ENCODE assay signal across 9 mouse cellular contexts in genomic region chr10:66913187-66913586, GRCm38 (mm10).
DNase-seq lines count a peak whose midpoint lies in the region; ATAC-seq and TF ChIP-seq lines count a peak whose summit lies in the region.
"Had no signal": no experiment of that assay in that cellular context is flagged by ENCODE, and none has a peak within 500 bp of the region (broad histone marks: within the 10 kb centered on the region; RNA-seq: fewer than 3 reads in every experiment).

No protein-coding gene starts in this region.

- DNase-seq in hindbrain, embryonic 10.5 days (ENCODE audit: low spot score) = no peak
- DNase-seq in lung, postnatal 10 days = no peak
- DNase-seq in forebrain, embryonic 11.5 days (ENCODE audit: low spot score) = no peak
- DNase-seq in hindbrain, postnatal 0 days (ENCODE audit: low spot score) = no peak
- no peak for DNase-seq in gastrocnemius, adult 8-10 months (ENCODE audit: low spot score in 2 of 2)
- DNase-seq: cerebellum, adult 9-10 months had no signal

- H3K27ac ChIP-seq in hindbrain, embryonic 10.5 days = peak overlapping the region; percentile 81
- H3K27ac ChIP-seq in hindbrain, embryonic 16.5 days (ENCODE audit: low read depth, low read length) = no peak overlapping the region
- H3K27ac ChIP-seq in lung, embryonic 16.5 days (ENCODE audit: low read length) = no peak overlapping the region
- peak overlapping the region; percentile 41; the same call in 1 of the 2 replicates for H3K27ac ChIP-seq in forebrain, embryonic 11.5 days (ENCODE audit: low read depth, low read length)
- H3K27ac ChIP-seq in hindbrain, postnatal 0 days = no peak overlapping the region

- TF ChIP-seq CTCF in hindbrain, postnatal 0 days (IDR thresholded peaks at IDR 0.05; ENCODE audit: low read depth) = no peak

- H3K9me3 ChIP-seq in hindbrain, embryonic 10.5 days = no peaks in the 10 kb centered on the region
- no peaks in the 10 kb centered on the region for H3K9me3 ChIP-seq in hindbrain, embryonic 16.5 days (ENCODE audit: control insufficient read depth, low read length)
- no peaks in the 10 kb centered on the region for H3K9me3 ChIP-seq in lung, embryonic 16.5 days (ENCODE audit: control insufficient read depth, low read length)
- no peaks in the 10 kb centered on the region for H3K9me3 ChIP-seq in forebrain, embryonic 11.5 days (ENCODE audit: control insufficient read depth, low read length)
- H3K9me3 ChIP-seq in hindbrain, postnatal 0 days (ENCODE audit: low read length) = no peaks in the 10 kb centered on the region

- H3K4me1 ChIP-seq in hindbrain, embryonic 10.5 days (replicated peaks) = peaks cover 44% of the 10 kb centered on the region
- peaks cover 12% of the 10 kb centered on the region for H3K4me1 ChIP-seq in hindbrain, embryonic 16.5 days (ENCODE audit: control insufficient read depth, insufficient read depth, low read depth, low read length)
- H3K4me1 ChIP-seq in lung, embryonic 16.5 days (replicated peaks; ENCODE audit: control insufficient read depth, insufficient read depth, low read length) = peaks cover 18% of the 10 kb centered on the region
- peaks cover 15% of the 10 kb centered on the region for H3K4me1 ChIP-seq in forebrain, embryonic 11.5 days (replicated peaks; ENCODE audit: control insufficient read depth, insufficient read depth, low read length)
- peaks cover 10% of the 10 kb centered on the region for H3K4me1 ChIP-seq in hindbrain, postnatal 0 days (ENCODE audit: insufficient read depth, low read length)

- 0 out of 2 replicates have a peak, but pooled peaks cover 7% of the 10 kb centered on the region for H3K27me3 ChIP-seq in hindbrain, embryonic 10.5 days (ENCODE audit: insufficient read depth, poor library complexity, severe bottlenecking)
- no peaks in the 10 kb centered on the region for H3K27me3 ChIP-seq in hindbrain, embryonic 16.5 days (replicated peaks; ENCODE audit: control insufficient read depth, insufficient read depth, low read length)
- H3K27me3 ChIP-seq in lung, embryonic 16.5 days (ENCODE audit: control insufficient read depth, insufficient read depth, low read depth, low read length) = no peaks in the 10 kb centered on the region
- no peaks in the 10 kb centered on the region for H3K27me3 ChIP-seq in forebrain, embryonic 11.5 days (ENCODE audit: control insufficient read depth, insufficient read depth, low read length)
- no peaks in the 10 kb centered on the region for H3K27me3 ChIP-seq in hindbrain, postnatal 0 days (ENCODE audit: insufficient read depth, low read length)
- H3K27me3 ChIP-seq: CH12.LX had no signal

- H3K4me2 ChIP-seq in hindbrain, embryonic 16.5 days (ENCODE audit: low read length) = no peak overlapping the region; the same call in 1 of the 2 replicates
- peak overlapping the region; percentile 24; the same call in 1 of the 2 replicates for H3K4me2 ChIP-seq in lung, embryonic 16.5 days (ENCODE audit: low read depth, low read length)
- H3K4me2 ChIP-seq in forebrain, embryonic 11.5 days (ENCODE audit: low read depth, low read length, severe bottlenecking) = 0 out of 2 replicates have a peak overlapping the region, but pooled peaks have one; percentile 8
- 0 out of 2 replicates have a peak overlapping the region, but pooled peaks have one; percentile 8 for H3K4me2 ChIP-seq in hindbrain, postnatal 0 days (ENCODE audit: low read depth, low read length)

- H3K9ac ChIP-seq in hindbrain, embryonic 16.5 days (ENCODE audit: low read depth, low read length) = no peak overlapping the region
- H3K9ac ChIP-seq in lung, embryonic 16.5 days (ENCODE audit: low read length) = no peak overlapping the region
- no peak overlapping the region for H3K9ac ChIP-seq in forebrain, embryonic 11.5 days (ENCODE audit: low read length)
- no peak overlapping the region for H3K9ac ChIP-seq in hindbrain, postnatal 0 days (replicated peaks; ENCODE audit: low read length)

- WGBS in hindbrain, embryonic 10.5 days = 74% methylated on average over 14 of the region's 14 CpGs
- 57% methylated on average over 14 of the region's 14 CpGs for WGBS in hindbrain, embryonic 16.5 days
- WGBS in lung, embryonic 16.5 days = 47% methylated on average over 14 of the region's 14 CpGs
- 78% methylated on average over 14 of the region's 14 CpGs for WGBS in forebrain, embryonic 11.5 days
- 65% methylated on average over 14 of the region's 14 CpGs for WGBS in hindbrain, postnatal 0 days

- peak overlapping the region; percentile 24; the same call in 1 of the 2 replicates for H3K4me3 ChIP-seq in hindbrain, embryonic 10.5 days
- H3K4me3 ChIP-seq in hindbrain, embryonic 16.5 days (ENCODE audit: low read length) = no peak overlapping the region
- H3K4me3 ChIP-seq in lung, embryonic 16.5 days (ENCODE audit: low read length) = no peak overlapping the region
- no peak overlapping the region for H3K4me3 ChIP-seq in forebrain, embryonic 11.5 days (ENCODE audit: low read depth, low read length)
- no peak overlapping the region for H3K4me3 ChIP-seq in hindbrain, postnatal 0 days (ENCODE audit: low read length)

- ATAC-seq in hindbrain, embryonic 16.5 days = no peak
- ATAC-seq in lung, embryonic 16.5 days (ENCODE audit: low read depth) = no peak
- peak; percentile 12; the same call in 1 of the 2 replicates for ATAC-seq in forebrain, embryonic 11.5 days (replicated peaks; ENCODE audit: low FRiP score)
- no peak for ATAC-seq in hindbrain, postnatal 0 days

- no peaks in the 10 kb centered on the region for H3K36me3 ChIP-seq in hindbrain, embryonic 10.5 days
- no peaks in the 10 kb centered on the region for H3K36me3 ChIP-seq in hindbrain, embryonic 16.5 days (ENCODE audit: control insufficient read depth, insufficient read depth, low read length)
- no peaks in the 10 kb centered on the region for H3K36me3 ChIP-seq in lung, embryonic 16.5 days (ENCODE audit: control insufficient read depth, insufficient read depth, low read length)
- no peaks in the 10 kb centered on the region for H3K36me3 ChIP-seq in forebrain, embryonic 11.5 days (ENCODE audit: control insufficient read depth, insufficient read depth, low read length)
- no peaks in the 10 kb centered on the region for H3K36me3 ChIP-seq in hindbrain, postnatal 0 days (ENCODE audit: insufficient read depth, low read length)

Comparison
In these comparisons a context has a peak if more than half of its experiments do, and no peak if none do; other contexts are left out.
1. H3K27ac ChIP-seq: peak in hindbrain, embryonic 10.5 days (single experiment) and forebrain, embryonic 11.5 days (single experiment); none in hindbrain, embryonic 16.5 days (single experiment), lung, embryonic 16.5 days (single experiment) and hindbrain, postnatal 0 days (single experiment).